Mouse (Mus musculus) heart, embryonic 16.5 days (tissue): ENCODE results near the gene Rpl28. TPM values are rescaled to one million over a fixed set of nuclear protein-coding genes. Genes with fewer than 3 reads are reported as not detected.
A peak's percentile ranks its signal among the peaks of the same experiment; 100 is the strongest.

Experiments
- ATAC-seq: fragments of 200-750 bp; cut with Nextera tagmentation; replicated peaks from 2 replicates; pipeline ENCODE4 v1.8.0; 2017; ENCODE audit warnings: moderate number of reproducible peaks; ENCODE audit not compliant: insufficient read depth, low FRiP score; ENCODE audit errors: extremely low read depth
- H3K27ac ChIP-seq: fragments of 300-500 bp; sonication (generic); 2 replicates; pipeline ENCODE4 v1.5.1; 2014; ENCODE audit warnings: mild to moderate bottlenecking, low read length, control low read depth, moderate library complexity
- H3K27me3 ChIP-seq: fragments of 300-500 bp; sonication (generic); 2 replicates; pipeline ENCODE4 v1.6.1; 2014; ENCODE audit warnings: low read length, mixed read lengths; ENCODE audit not compliant: control insufficient read depth, insufficient read depth
- H3K36me3 ChIP-seq: fragments of 300-500 bp; sonication (generic); 2 replicates; pipeline ENCODE4 v1.6.1; 2014; ENCODE audit not compliant: control insufficient read depth, insufficient read depth
- H3K4me1 ChIP-seq: fragments of 300-500 bp; sonication (generic); 2 replicates; pipeline ENCODE4 v1.6.1; 2014; ENCODE audit warnings: low read length, mixed read lengths; ENCODE audit not compliant: control insufficient read depth, insufficient read depth
- H3K4me2 ChIP-seq: fragments of 300-500 bp; sonication (generic); 2 replicates; pipeline ENCODE4 v1.6.1; 2014; ENCODE audit warnings: low read depth, mild to moderate bottlenecking, control low read depth, low read length
- H3K4me3 ChIP-seq: fragments of 300-500 bp; sonication (generic); 2 replicates; pipeline ENCODE4 v1.5.1; 2014; ENCODE audit warnings: mild to moderate bottlenecking, control low read depth, low read length
- H3K9ac ChIP-seq: fragments of 300-500 bp; sonication (generic); 2 replicates; pipeline ENCODE4 v1.6.1; 2014; ENCODE audit warnings: low read length, control low read depth
- H3K9me3 ChIP-seq: fragments of 300-500 bp; sonication (generic); replicated peaks from 2 replicates; pipeline ENCODE4 v1.6.1; 2016; ENCODE audit warnings: low read length; ENCODE audit not compliant: control insufficient read depth
- WGBS: fragments of 180-500 bp; shearing (Covaris S2); extraction: QIAGEN DNeasy Blood & Tissue Kit; methylation state at CpG from one replicate; pipeline ENCODE4 v1.1.7; 2014; 5-methylcytosine and 5-hydroxymethylcytosine counted together
- polyA plus RNA-seq: library from polyadenylated mRNA; unstranded; fragments of >200 nt; fragmentation: Nextera tagmentation; extraction: Ambion mirVana; gene quantifications from 2 replicates; pipeline ENCODE4 v1.2.1, GENCODE M21; 2015

Rpl28 gene
- polyA plus RNA-seq, 1 experiment from 2014 or later, result 205 TPM

DNA sequence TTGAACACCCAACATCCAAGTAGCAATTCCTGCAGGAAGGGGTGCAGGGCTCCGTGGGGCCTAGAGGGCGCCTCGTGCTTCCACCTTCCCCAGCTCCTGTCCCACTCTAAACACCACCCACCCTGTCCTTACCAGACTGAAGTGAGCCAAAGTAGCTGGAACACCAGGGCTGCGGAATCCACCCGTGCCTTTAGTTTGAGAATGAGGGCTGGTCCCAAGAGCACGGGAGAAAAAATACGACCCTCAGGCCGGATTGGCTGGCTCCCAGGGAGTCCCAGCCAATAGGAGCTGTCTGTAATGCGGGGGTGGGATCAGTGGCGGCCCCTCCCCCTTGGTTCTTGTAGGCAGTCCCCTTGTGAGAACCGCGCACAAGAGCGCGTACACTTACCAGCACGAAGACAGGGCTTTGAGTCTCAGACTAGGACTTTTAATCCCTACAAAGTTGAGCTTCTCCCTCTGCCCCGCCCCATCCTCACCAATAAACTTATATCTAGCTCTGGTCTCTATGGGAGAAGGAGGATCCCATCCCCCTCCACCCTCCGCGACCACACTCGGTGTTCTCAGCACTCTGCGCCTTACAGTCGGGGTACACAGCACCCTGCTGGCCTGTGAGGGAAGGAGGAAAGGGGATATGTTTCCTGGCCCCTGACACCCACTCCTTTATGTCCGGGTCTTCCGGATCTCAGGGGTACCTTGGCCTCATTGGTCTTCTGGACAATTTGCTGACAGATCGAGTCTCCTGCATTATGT is 39.7 kb upstream of the Rpl28 start, which contains the start of gene Cox6b2:
Gene Cox6b2 (minus strand): TSS at position 274 of the 750 bp plus-strand sequence.
- H3K27ac ChIP-seq, result no peak within 1 kb of the TSS
- H3K27me3 ChIP-seq, result no peaks in the 10 kb centered on the region
- ATAC-seq, result peak; percentile 90
- H3K4me2 ChIP-seq, result peak within 1 kb of the TSS; percentile 62
- H3K4me1 ChIP-seq, result peaks cover 16% of the 10 kb centered on the region
- H3K36me3 ChIP-seq, result no peaks in the 10 kb centered on the region
- peak within 1 kb of the TSS; percentile 46 for H3K9ac ChIP-seq
- no peaks in the 10 kb centered on the region for H3K9me3 ChIP-seq
- H3K4me3 ChIP-seq, result peak within 1 kb of the TSS; percentile 42
- 3% methylated on average over 24 of the region's 24 CpGs for WGBS

DNA sequence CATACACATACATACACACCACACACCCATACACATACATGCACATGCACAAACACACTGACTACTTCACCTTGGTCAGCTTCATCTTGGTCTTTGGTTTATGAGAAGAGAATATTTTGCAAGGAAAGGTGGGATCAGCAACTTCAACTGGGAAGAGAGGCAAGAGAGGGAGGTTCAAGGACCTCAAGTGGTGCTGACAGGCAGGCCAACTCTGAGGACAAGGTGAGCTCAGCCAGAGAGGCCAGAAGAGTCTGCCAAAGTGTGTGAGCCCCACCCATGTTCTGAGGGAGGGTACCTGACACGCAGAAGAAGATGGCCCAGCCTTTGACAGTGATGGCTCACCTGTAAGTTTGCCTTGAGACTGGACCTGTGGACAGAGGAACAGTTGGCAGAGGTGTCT is 33.0 kb upstream of the Rpl28 start:
- no peaks in the 10 kb centered on the region for H3K27me3 ChIP-seq
- H3K9me3 ChIP-seq, result no peaks in the 10 kb centered on the region
- H3K4me3 ChIP-seq, result no peak overlapping the region
- H3K27ac ChIP-seq, result no peak overlapping the region
- 38% methylated on average over 1 of the region's 1 CpGs for WGBS
- no peaks in the 10 kb centered on the region for H3K4me1 ChIP-seq
- H3K4me2 ChIP-seq, result no peak overlapping the region
- no peaks in the 10 kb centered on the region for H3K36me3 ChIP-seq
- ATAC-seq, result no peak
- H3K9ac ChIP-seq, result no peak overlapping the region

DNA sequence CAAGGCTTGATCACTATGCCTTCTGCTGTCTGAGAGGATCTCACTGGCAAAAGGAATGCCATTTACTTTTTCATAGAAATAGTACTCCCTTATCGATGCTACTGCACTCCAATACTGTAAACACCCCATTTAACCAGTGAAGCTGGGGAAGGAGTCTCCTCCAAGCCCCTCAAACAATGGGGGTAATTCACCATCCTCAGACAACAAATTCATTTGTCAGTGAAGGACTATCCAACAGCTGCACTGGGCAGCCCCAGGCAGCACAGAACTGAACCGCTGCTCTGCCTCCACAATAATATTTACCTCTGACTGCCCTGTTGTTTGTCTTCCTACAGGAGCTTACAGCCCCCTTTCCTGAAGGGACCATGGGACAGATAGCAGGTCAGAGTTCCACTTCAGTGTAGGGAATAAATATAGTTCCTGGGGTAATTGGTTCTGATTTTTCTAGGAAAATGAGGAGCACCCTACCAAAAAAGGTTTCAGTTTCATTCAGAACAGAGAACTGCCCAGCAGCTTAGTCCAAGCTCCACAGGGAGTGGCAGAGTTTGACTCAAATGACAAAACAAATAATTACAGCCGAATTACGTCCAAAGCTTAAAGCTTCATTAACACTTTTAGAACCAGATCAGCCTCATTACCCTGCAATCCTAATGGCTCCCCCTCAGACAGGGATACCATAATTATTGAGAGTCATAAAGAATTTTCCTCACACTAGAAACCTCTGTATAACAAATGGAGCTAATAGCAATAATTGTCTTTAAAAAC is 27.5 kb upstream of the Rpl28 start:
- no peaks in the 10 kb centered on the region for H3K4me1 ChIP-seq
- 33% methylated on average over 4 of the region's 4 CpGs for WGBS

DNA sequence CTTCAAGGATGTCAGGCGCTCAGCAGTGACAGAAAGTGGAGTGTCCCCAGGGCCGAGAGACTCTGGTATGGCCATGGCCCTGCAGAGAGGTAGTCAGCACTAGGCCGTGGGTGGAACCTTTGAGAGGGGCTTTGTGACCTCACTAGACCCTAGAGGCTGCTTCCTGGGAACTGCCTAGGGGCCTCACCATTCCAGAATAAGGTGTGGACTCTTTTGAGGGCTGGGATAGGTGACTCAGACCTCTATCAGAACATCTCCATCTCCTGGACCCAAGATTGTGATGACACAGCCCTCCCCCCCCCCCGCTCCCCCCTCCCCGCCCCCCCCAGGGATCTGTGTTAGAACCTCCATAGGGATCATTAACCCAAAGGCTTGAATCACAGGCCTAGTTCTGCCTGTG is 21.5 kb upstream of the Rpl28 start, which contains the start of gene Fam71e2:
Gene Fam71e2 (minus strand): TSS at position 101 of the 400 bp plus-strand sequence.
- H3K4me1 ChIP-seq, result no peaks in the 10 kb centered on the region
- H3K36me3 ChIP-seq, result no peaks in the 10 kb centered on the region
- no peak within 1 kb of the TSS for H3K4me3 ChIP-seq
- 63% methylated on average over 3 of the region's 5 CpGs for WGBS
- ATAC-seq, result no peak
- no peak within 1 kb of the TSS for H3K27ac ChIP-seq
- H3K9me3 ChIP-seq, result no peaks in the 10 kb centered on the region
- H3K9ac ChIP-seq, result no peak within 1 kb of the TSS
- no peak within 1 kb of the TSS for H3K4me2 ChIP-seq
- H3K27me3 ChIP-seq, result peaks cover 22% of the 10 kb centered on the region

More for the DNA sequence above, 27.5 kb upstream of the Rpl28 start:
- H3K9ac ChIP-seq, result no peak overlapping the region
- H3K9me3 ChIP-seq, result no peaks in the 10 kb centered on the region
- no peak for ATAC-seq
- no peaks in the 10 kb centered on the region for H3K36me3 ChIP-seq
- H3K27ac ChIP-seq, result no peak overlapping the region
- no peak overlapping the region for H3K4me3 ChIP-seq
- H3K4me2 ChIP-seq, result no peak overlapping the region
- H3K27me3 ChIP-seq, result peaks cover 1% of the 10 kb centered on the region; the same call in 1 of the 2 replicates

DNA sequence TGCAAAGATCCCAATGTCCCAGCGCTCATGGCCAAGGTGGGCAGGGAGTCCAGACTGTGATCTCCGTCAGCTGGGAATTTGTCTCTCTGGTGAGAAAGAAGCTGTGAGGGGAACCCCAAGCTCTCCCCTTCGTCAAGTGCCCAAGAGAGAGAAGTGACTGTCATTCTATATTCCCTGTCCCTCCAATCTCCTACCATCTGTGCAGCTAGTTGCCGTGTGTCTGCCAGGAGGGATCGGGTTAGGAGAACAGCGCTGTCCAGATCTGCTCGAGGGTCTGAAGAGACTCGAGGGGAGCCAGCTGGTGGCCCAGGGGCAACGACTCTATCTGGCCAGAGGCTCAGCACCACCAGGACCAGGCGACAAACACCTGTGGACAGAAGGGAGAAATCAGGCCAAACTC is 16.5 kb upstream of the Rpl28 start:
- WGBS, result 31% methylated on average over 10 of the region's 10 CpGs
- H3K4me1 ChIP-seq, result peaks cover 5% of the 10 kb centered on the region; the same call in 1 of the 2 replicates
- peaks cover 53% of the 10 kb centered on the region for H3K27me3 ChIP-seq
- H3K4me3 ChIP-seq, result no peak overlapping the region
- H3K36me3 ChIP-seq, result no peaks in the 10 kb centered on the region
- H3K4me2 ChIP-seq, result no peak overlapping the region
- no peak overlapping the region for H3K27ac ChIP-seq
- no peak for ATAC-seq
- H3K9ac ChIP-seq, result no peak overlapping the region
- no peaks in the 10 kb centered on the region for H3K9me3 ChIP-seq

DNA sequence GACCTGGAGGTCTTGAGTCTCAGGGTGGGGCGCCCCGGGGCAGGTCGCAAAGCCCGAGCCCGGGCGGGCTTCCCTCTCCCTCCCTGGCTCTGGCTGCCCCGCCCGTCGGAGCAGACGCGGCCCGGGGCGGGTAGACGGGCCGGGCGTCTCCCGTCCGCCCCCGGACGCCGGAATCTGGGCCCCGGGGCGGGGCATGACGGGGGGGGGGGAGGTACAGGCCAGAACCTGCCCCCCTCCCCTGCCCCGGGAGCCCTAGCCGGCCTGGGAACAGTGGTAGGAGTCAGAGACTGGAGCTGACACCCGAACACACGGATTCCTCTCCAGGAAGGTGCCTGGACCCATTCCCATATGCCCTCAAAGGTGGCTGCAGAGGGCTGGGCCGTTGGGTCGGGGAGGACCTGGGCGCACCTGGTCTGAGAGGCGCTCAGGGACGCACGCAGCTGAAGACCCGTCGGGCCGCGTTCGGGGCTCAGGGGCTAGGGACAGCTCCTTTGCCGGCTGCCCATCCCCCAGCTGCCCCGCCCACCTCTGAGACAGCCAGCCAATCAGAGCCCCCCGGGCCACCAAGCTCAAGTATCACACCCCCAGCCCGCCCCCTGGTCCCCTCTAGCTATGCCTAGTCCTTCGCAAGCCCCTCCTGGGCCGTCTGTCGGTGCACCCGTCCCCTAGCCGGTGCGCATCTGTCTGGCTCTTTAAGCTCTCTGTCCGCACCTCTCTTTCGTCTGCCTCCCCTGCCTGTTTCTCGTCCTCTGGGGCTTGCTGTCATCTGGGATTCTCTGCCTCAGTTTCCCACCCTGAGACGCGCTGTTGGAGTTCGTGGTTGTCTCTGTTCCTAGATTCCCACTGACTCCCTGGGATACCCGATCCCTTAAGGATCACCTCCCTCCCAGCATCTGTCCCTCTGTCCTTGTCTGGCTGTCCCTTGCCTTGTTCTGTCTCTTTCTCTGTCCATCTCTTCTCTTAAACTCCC is 15.5 kb upstream of the Rpl28 start:
- Histone ChIP-seq H3K9me3 (no peaks in the 10 kb centered on the region), H3K4me1 (peaks cover 5% of the 10 kb centered on the region; the same call in 1 of the 2 replicates), H3K27me3 (peaks cover 53% of the 10 kb centered on the region), H3K4me3 (peak overlapping the region; percentile 41), H3K27ac (no peak overlapping the region), H3K9ac (no peak overlapping the region; the same call in 1 of the 2 replicates), H3K36me3 (no peaks in the 10 kb centered on the region), H3K4me2 (peak overlapping the region; percentile 58)
- WGBS, result 1% methylated on average over 43 of the region's 56 CpGs
- peak; percentile 61 for ATAC-seq

DNA sequence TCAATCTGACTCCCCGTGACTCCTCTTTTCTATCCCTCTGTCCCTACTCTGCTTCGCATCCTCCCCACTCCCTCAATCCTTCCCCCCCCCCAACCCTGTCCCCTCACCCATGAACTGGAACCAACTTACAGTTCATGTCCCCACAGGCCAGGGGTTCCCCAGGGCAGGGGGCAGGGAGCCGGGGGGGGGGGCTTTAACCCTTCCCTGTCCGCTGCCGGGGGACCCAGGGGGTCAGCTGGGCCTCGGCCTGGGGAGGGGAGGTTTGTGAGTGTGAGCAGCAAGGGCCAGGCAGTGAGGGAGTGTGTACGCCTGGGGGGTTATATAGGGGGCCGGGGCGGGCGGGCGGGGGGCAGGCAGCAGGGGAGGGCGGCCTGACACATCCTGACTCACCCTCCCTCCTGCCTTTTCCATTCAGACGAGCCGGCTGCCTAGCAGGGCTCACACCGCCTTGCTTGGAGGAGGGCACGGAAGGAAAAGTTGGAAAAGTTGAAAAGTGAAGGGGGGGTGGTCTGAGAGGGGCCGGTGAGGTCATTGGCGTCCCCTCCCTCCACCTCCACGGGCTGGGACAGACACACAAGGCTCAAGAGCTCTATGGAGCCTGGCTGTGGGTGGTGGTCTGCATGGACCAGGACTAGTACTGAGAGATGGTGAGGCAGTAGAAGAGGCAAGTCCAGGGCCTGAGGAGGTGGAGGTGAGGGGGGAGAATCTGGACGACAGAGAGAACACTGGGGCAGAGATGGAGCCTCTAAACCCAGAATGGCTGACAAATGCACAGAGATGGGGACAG is 14.6 kb upstream of the Rpl28 start:
- ATAC-seq, result no peak
- Histone ChIP-seq H3K4me2 (no peak overlapping the region), H3K4me3 (no peak overlapping the region), H3K36me3 (no peaks in the 10 kb centered on the region), H3K9me3 (no peaks in the 10 kb centered on the region), H3K9ac (no peak overlapping the region), H3K4me1 (peaks cover 5% of the 10 kb centered on the region; the same call in 1 of the 2 replicates), H3K27ac (no peak overlapping the region), H3K27me3 (peaks cover 55% of the 10 kb centered on the region)
- 7% methylated on average over 17 of the region's 20 CpGs for WGBS

DNA sequence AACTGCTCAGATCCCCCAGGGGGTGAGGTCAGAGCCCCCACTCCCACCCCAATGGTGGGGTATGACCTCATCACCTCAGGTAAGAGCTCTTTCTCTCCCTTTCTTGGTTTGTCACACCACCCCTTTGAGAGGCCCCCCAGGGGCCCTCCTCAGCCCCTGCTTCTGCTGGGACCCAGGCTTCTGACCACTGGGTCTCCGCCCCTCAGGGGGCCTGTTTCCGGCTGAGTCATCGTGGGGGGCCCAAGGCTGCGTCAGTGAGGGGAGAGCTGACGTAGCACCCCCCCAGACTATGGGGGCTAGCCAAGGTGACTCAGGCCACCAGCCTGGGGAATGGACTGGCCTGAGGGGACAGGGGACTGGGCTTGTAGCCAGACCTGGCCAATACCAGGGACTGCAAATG is 12.8 kb upstream of the Rpl28 start:
- no peak overlapping the region for H3K9ac ChIP-seq
- H3K4me2 ChIP-seq, result no peak overlapping the region
- H3K36me3 ChIP-seq, result no peaks in the 10 kb centered on the region
- no peaks in the 10 kb centered on the region for H3K9me3 ChIP-seq
- no peak overlapping the region for H3K27ac ChIP-seq
- peaks cover 5% of the 10 kb centered on the region; the same call in 1 of the 2 replicates for H3K4me1 ChIP-seq
- peaks cover 49% of the 10 kb centered on the region for H3K27me3 ChIP-seq
- H3K4me3 ChIP-seq, result no peak overlapping the region
- 32% methylated on average over 5 of the region's 5 CpGs for WGBS
- no peak for ATAC-seq
